Mouse (Mus musculus) lung, postnatal 0 days (tissue): ENCODE measurements around the gene Clstn1.

Experiments
- CTCF ChIP-seq: IDR thresholded peaks from 2 replicates; pipeline ENCODE4 v1.5.1; 2016; ENCODE audit warnings: antibody characterized with exemption, mild to moderate bottlenecking
- EP300 ChIP-seq: IDR thresholded peaks from 2 replicates; pipeline ENCODE4 v1.6.1; 2016; ENCODE audit warnings: antibody characterized with exemption, mild to moderate bottlenecking, control low read depth

- no peak for TF ChIP-seq CTCF
- TF ChIP-seq EP300, result no peak
These were observed 721 bp downstream of the Clstn1 start for GRCm38 (mm10) chr4:149586783-149587595.
